Mouse (Mus musculus) forebrain, embryonic 10.5 days (tissue): Measurements from ENCODE around the gene Ddo. TPM values are rescaled to one million over a fixed set of nuclear protein-coding genes. Genes with fewer than 3 reads are reported as not detected.
A peak's percentile ranks its signal among the peaks of the same experiment; 100 is the strongest.

Experiments
- DNase-seq: peaks from one replicate; pipeline ENCODE4 v3.0.0-alpha.2; 2017; ENCODE audit warnings: low spot score; ENCODE audit errors: extremely low spot score
- H3K27ac ChIP-seq: fragments of 300-500 bp; sonication (generic); 2 replicates; pipeline ENCODE4 v1.5.1; 2016; ENCODE audit warnings: mild to moderate bottlenecking
- H3K27me3 ChIP-seq: fragments of 300-500 bp; sonication (generic); 2 replicates; pipeline ENCODE4 v1.6.1; 2016; ENCODE audit warnings: mild to moderate bottlenecking; ENCODE audit not compliant: poor library complexity, severe bottlenecking
- H3K36me3 ChIP-seq: fragments of 300-500 bp; sonication (generic); replicated peaks from 2 replicates; pipeline ENCODE4 v1.6.1; 2016; ENCODE audit warnings: mild to moderate bottlenecking, moderate library complexity
- H3K4me1 ChIP-seq: fragments of 300-500 bp; sonication (generic); 2 replicates; pipeline ENCODE4 v1.6.1; 2016
- H3K4me3 ChIP-seq: fragments of 300-500 bp; sonication (generic); 2 replicates; pipeline ENCODE4 v1.5.1; 2016; ENCODE audit warnings: mild to moderate bottlenecking, moderate library complexity
- H3K9me3 ChIP-seq: fragments of 300-500 bp; sonication (generic); 2 replicates; pipeline ENCODE4 v1.6.1; 2016; ENCODE audit warnings: mild to moderate bottlenecking, moderate library complexity
- WGBS: fragments of 180-500 bp; shearing (Covaris S2); methylation state at CpG from one replicate; pipeline ENCODE4 v1.1.7; 2016; 5-methylcytosine and 5-hydroxymethylcytosine counted together
- polyA plus RNA-seq: library from polyadenylated mRNA; unstranded; fragments of >200 nt; fragmentation: Nextera tagmentation; extraction: Ambion mirVana; gene quantifications from 2 replicates; pipeline ENCODE4 v1.2.1, GENCODE M21; 2016

Ddo gene
- polyA plus RNA-seq = 0.14 and 0.26 TPM in 2 replicates

DNA sequence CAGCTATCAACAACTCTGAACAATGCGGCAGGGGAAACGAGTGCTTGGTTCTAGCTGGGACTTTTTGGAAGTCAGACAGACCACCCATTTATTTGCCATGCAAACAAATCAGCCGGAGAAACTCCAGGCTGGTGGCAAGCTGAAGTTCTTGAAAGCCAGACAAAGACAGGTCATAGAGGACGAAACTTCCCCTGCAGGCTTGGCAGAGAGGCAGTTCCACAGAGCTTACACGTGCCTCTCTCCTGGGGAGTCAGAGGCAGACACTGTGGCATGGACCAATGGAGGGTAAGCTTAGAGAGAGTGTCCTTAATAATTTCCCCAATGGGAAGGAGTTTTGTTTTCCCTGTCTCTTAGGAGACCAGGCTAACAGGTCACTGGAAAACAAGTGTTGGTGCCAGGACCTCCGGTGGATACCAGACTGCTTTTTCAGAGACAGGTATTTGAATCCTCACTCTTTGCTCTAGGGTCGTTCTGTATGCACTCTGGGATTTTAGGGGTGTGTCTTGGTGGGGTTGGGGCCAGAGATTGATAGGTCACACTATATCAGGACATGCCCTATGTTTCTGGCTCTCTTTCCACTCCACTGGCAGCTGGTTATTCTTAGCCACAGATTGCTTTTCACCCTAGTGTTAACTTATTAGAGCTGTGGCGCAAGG, at the start of gene Ddo:
TSS of gene Ddo (plus strand) at position 356 of the 656 bp plus-strand sequence.
- Histone ChIP-seq H3K4me3 (no peak within 1 kb of the TSS), H3K36me3 (no peaks in the 10 kb centered on the region), H3K27me3 (no peaks in the 10 kb centered on the region), H3K27ac (no peak within 1 kb of the TSS), H3K4me1 (peaks cover 9% of the 10 kb centered on the region), H3K9me3 (no peaks in the 10 kb centered on the region)
- 82% methylated on average over 8 of the region's 8 CpGs for WGBS
- DNase-seq = no peak

DNA sequence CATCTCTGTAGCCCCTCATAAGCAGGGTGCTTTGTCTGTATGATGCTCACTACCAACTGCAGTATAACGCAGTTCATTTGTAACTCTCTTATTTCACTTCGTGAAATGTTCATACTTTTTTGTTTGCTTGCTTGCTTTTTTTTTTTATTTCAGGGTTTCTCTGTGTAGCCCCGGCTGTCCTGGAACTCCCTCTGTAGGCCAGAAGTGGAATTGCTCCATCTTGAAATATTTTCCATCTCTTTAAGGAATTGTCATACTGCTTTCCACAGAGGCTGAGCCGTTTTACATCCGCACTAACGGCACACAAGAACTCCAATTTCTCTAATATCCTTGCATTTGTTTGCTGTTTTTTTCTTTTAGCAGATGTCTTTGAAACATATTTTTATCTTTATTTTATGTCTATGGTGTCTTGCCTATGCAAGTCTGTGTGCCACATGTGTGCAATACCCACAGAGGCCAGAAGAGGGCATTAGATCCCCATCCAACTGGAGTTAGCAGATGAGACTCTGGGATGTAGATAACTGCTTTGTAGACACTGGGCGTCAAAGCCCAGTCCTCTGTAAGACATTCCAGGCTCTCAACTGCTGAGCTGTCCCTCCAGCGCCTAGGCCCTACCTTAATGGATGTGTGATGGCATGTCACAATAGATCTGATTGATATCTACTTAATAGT, 46.1 kb upstream of the Ddo start:
- no peaks in the 10 kb centered on the region for H3K9me3 ChIP-seq
- no peak overlapping the region for H3K4me3 ChIP-seq
- no peak overlapping the region for H3K27ac ChIP-seq
- peak; percentile 25 for DNase-seq
- H3K36me3 ChIP-seq = no peaks in the 10 kb centered on the region
- no peaks in the 10 kb centered on the region for H3K4me1 ChIP-seq
- 78% methylated on average over 8 of the region's 8 CpGs for WGBS
- H3K27me3 ChIP-seq = no peaks in the 10 kb centered on the region

DNA sequence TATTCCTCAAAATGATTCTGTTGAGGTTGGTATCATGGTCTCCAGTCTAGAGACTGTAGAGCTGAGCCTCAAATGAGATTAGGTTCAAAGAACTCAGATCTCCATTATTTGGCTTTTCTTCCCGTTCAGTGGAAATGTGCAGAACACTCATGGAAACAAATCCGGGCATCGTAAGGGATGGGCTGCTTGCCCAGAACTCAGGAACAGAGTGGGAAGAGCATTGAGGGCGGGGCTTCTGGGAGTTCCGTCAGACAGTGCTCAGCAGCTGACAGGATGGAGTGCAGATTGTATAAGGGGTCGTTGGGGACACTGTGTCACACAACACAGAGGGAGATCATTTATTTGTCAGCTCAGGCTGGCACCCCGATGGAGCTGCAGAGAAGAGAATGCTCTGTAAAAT, 37.6 kb upstream of the Ddo start:
- Histone ChIP-seq H3K36me3 (no peaks in the 10 kb centered on the region), H3K27me3 (no peaks in the 10 kb centered on the region), H3K4me1 (no peaks in the 10 kb centered on the region), H3K27ac (no peak overlapping the region), H3K9me3 (no peaks in the 10 kb centered on the region), H3K4me3 (no peak overlapping the region)
- peak; percentile 11 for DNase-seq
- WGBS = 82% methylated on average over 7 of the region's 7 CpGs

DNA sequence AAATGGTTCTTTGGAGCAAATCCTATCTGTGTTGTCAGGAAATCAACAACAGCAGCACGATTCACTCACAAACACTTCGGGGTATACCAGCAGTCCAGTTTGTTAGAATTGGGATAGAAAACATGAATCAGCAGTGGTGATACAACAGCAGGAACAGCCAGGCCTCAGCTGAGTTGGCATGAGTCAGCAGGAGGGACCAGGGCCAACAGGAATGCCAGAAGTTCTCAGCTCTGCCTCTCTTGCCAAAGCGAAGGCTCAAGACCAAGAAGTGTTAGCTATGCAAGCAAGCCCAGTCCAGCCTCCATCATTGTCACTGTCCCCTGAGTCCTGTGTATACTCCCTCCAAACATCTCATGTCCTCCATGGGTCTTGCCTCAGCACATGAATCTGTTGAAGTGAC, 32.6 kb upstream of the Ddo start:
- DNase-seq = no peak
- H3K27ac ChIP-seq = no peak overlapping the region
- 92% methylated on average over 3 of the region's 3 CpGs for WGBS
- no peaks in the 10 kb centered on the region for H3K9me3 ChIP-seq
- H3K27me3 ChIP-seq = no peaks in the 10 kb centered on the region
- no peak overlapping the region for H3K4me3 ChIP-seq
- H3K36me3 ChIP-seq = no peaks in the 10 kb centered on the region
- no peaks in the 10 kb centered on the region for H3K4me1 ChIP-seq

DNA sequence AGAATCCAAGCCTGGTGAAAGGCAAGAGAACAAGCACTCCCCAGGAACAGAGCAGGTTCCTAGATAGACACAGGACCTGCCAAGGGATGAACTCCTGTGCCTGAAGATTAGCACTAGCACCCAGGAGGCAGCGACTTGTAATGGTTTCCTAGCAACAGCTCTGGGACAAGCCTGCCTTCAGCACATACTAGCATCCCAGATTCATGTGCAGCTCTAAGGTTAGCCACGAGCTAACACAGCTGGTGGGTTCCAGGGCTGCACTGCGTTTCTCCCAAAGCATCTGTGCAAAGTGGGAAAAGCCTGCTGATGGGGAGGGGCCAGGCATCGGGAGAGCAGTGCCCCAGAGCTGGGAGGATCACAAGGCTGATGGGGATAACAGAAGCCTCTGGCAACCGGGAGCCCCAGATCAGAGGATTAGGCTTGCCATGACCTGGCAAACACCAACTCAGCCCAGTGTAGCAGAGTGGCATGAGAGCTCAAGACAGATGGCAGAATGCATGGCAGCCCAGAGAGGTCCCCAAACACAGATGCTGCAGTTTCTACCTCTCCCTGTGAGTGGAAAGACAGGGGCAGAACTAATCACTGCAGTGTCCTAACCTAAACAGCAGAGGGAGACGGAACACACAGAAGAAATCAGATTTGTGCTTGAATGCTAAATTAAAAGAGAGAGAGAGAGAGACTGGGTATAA, 25.0 kb upstream of the Ddo start:
- WGBS = 58% methylated on average over 6 of the region's 6 CpGs

DNA sequence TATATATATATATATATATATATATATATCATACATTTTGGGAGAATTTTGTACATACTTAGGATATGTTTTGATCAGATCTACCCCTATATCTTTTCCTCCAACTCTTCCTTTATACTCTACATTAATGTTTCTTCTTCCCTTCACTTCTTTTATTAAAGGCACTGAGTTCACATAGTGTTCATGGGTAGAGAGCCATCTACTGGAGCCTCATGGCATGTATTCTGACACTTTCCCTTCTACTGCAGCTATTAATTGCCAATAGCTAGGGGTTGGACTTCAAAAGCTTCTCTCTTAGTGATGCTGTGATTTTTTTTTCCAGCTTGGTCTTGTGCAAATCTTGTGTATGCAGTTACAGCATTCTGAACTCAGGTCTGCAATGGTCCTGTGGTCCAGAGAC, 11.8 kb upstream of the Ddo start:
- Histone ChIP-seq H3K27ac (no peak overlapping the region), H3K9me3 (no peaks in the 10 kb centered on the region; the same call in 1 of the 2 replicates), H3K36me3 (no peaks in the 10 kb centered on the region), H3K4me1 (no peaks in the 10 kb centered on the region), H3K27me3 (no peaks in the 10 kb centered on the region), H3K4me3 (no peak overlapping the region)
- no peak for DNase-seq

More for the DNA sequence above, 25.0 kb upstream of the Ddo start:
- no peaks in the 10 kb centered on the region for H3K36me3 ChIP-seq
- H3K4me3 ChIP-seq = no peak overlapping the region
- no peak overlapping the region for H3K27ac ChIP-seq
- H3K4me1 ChIP-seq = no peaks in the 10 kb centered on the region
- no peaks in the 10 kb centered on the region for H3K27me3 ChIP-seq
- no peak for DNase-seq
- peaks cover 14% of the 10 kb centered on the region; the same call in 1 of the 2 replicates for H3K9me3 ChIP-seq

DNA sequence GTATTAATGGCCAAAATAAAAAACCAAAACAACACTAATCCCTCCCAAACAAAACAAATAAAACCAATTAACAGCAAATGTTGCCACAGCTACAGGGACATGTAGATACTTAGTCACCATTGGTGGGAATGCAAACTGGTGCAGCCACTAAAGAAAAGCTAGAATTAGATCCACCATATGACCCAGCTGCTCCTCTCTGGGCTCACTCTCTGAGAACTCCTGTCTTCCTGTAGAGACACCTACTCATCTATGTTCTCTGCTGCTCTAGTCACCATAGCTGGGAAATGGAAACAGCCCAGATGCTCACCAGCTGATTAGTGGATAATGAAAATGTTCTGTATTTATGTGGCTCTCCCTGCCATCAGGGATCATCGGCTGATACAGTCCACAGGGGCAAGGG, 10.1 kb upstream of the Ddo start:
- Histone ChIP-seq H3K9me3 (no peaks in the 10 kb centered on the region; the same call in 1 of the 2 replicates), H3K27ac (no peak overlapping the region), H3K4me3 (no peak overlapping the region), H3K4me1 (no peaks in the 10 kb centered on the region), H3K36me3 (no peaks in the 10 kb centered on the region), H3K27me3 (no peaks in the 10 kb centered on the region)
- no peak for DNase-seq
- WGBS = 89% methylated on average over 1 of the region's 1 CpGs

DNA sequence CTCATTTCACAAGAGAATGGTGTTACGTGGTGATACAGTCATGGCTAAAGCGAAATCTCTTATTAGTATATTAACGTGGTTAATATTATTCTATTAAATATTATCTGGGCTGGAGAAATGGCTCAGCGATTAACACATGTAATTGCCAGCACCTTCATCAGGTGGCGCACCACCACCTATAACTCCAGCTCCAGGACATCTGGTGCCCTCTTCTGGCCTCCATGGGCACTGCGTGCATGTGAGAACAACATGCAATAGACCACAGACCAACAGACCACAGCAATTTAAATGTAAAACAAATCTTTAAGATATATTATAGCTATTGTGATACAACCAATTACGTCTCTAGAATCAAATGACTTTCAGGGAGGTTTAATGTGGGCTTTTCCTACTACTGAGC, 671 bp upstream of the Ddo start:
- no peaks in the 10 kb centered on the region for H3K36me3 ChIP-seq
- H3K9me3 ChIP-seq = no peaks in the 10 kb centered on the region
- peaks cover 9% of the 10 kb centered on the region for H3K4me1 ChIP-seq
- DNase-seq = no peak
- WGBS = 74% methylated on average over 7 of the region's 7 CpGs
- no peak overlapping the region for H3K4me3 ChIP-seq
- no peak overlapping the region for H3K27ac ChIP-seq
- H3K27me3 ChIP-seq = no peaks in the 10 kb centered on the region

DNA sequence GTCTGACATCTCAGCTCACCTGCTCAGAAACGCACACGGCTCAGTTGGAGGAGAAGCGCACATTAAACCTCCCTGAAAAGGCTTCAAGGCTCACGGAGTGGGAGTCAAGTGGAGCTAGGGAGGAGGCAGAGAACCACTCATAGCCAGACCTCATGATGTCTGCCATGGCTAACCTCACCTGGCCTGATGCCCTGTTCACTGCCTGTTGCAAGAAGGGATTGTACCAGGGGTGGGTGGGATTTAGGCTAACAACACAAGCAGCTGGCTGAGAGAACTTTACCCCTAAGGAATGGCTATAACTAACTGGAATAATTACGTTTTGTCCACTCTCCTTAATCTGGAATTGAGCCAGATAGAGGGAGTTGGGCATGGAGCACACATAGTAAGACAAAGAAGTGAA, 646 bp downstream of the Ddo start:
- WGBS = 92% methylated on average over 5 of the region's 5 CpGs

DNA sequence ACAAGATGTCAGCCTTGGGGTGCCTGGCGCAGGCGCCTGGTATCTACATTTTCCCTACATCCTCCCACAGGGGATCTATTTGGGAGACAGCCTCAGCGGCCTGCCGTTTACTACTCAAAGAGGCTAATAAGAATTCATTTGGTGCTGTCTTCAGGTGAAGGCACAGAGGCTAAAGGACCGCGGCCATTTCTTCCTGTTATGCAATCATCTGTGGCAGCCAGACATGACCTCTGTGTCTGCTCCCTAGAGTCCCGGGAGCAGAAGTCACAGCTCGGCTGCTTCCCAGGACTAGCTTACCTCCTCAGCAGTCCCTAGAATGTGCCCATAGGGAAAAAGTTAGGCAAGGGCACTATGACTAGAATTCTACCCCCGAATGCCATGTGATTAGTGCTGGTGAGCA, 1.1 kb downstream of the Ddo start:
- Histone ChIP-seq H3K4me3 (no peak overlapping the region), H3K4me1 (peaks cover 9% of the 10 kb centered on the region), H3K36me3 (no peaks in the 10 kb centered on the region), H3K9me3 (no peaks in the 10 kb centered on the region), H3K27ac (no peak overlapping the region), H3K27me3 (no peaks in the 10 kb centered on the region)
- 87% methylated on average over 9 of the region's 9 CpGs for whole genome bisulfite sequencing
- no peak for DNase-seq

More for the DNA sequence above, 646 bp downstream of the Ddo start:
- no peak overlapping the region for H3K27ac ChIP-seq
- H3K27me3 ChIP-seq = no peaks in the 10 kb centered on the region
- peaks cover 9% of the 10 kb centered on the region for H3K4me1 ChIP-seq
- no peak overlapping the region for H3K4me3 ChIP-seq
- H3K9me3 ChIP-seq = no peaks in the 10 kb centered on the region
- H3K36me3 ChIP-seq = no peaks in the 10 kb centered on the region
- no peak for DNase-seq

DNA sequence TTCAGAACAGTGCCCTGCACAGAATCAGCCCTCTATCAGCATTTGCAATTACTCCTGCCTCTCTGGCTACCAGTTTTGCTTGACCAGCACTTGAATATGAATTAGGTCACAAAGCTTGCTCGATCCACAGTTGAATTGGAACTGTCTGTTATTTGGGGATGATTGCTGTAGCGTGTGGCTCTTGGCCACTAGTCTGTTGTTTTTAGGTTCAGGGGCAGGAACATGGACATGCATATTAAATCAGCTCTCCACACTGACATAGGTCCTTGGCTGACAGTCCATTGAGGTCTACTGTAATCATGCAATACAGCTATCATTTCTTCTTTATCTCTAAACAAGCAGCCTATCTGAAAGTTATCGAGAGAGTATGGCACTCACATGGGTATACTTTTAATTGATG, 2.3 kb downstream of the Ddo start:
- 90% methylated on average over 3 of the region's 3 CpGs for WGBS
- Histone ChIP-seq H3K27me3 (no peaks in the 10 kb centered on the region), H3K4me3 (no peak overlapping the region), H3K9me3 (no peaks in the 10 kb centered on the region), H3K36me3 (no peaks in the 10 kb centered on the region), H3K27ac (no peak overlapping the region), H3K4me1 (peaks cover 9% of the 10 kb centered on the region)
- no peak for DNase-seq

DNA sequence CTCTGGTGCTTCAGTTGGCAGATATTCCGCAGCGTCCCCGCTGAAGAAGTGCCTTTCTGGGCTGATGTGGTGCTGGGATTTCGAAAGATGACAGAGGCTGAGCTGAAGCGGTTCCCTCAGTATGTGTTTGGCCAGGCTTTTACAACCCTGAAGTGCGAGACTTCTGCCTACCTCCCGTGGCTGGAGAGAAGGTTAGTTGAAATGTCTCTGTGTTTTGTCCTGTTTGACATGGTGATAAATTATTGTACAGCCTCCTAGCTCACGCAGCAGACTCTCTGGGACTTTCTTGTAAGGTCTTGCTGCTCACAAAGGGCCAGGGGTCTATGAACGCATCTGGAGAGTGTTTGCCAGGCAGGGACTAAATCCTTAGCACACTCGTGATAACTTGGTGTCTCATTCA, 7.5 kb downstream of the Ddo start:
- Histone ChIP-seq H3K27ac (no peak overlapping the region), H3K9me3 (no peaks in the 10 kb centered on the region), H3K4me3 (no peak overlapping the region), H3K4me1 (peaks cover 25% of the 10 kb centered on the region), H3K27me3 (peaks cover 5% of the 10 kb centered on the region; the same call in 1 of the 2 replicates), H3K36me3 (no peaks in the 10 kb centered on the region)
- no peak for DNase-seq
- 75% methylated on average over 10 of the region's 10 CpGs for WGBS

DNA sequence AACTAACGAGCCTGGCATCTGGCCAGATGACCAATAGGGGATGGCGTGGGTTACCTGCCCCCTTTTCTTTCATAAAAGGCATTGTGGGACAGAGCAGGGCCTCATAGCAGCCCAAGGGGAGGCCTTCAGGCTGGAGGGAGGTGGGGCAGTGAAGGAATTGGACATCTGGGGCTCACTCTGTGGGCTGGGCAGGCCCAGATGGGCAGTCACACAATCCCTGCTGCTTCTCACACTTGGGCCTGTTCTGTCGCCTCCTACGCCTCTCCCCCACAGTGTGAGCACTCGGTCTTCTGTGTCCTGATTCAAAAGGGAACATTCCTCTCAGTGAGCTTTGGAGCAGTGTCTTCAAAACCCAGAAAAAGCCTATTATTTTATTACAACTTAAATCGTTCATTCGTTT, 8.5 kb downstream of the Ddo start:
- Histone ChIP-seq H3K9me3 (no peaks in the 10 kb centered on the region), H3K4me3 (no peak overlapping the region), H3K27ac (peak overlapping the region; percentile 68), H3K4me1 (peaks cover 25% of the 10 kb centered on the region), H3K27me3 (peaks cover 5% of the 10 kb centered on the region; the same call in 1 of the 2 replicates), H3K36me3 (no peaks in the 10 kb centered on the region)
- 58% methylated on average over 7 of the region's 7 CpGs for WGBS
- DNase-seq = no peak
